Mouse (Mus musculus) kidney, embryonic 16.5 days (tissue): Measurements from ENCODE around the gene Sec11a. TPM values are rescaled to one million over a fixed set of nuclear protein-coding genes. Genes with fewer than 3 reads are reported as not detected.
"Not testable (repeated sequence)": the region's sequence is repeated elsewhere in the genome, so short reads cannot be mapped to it uniquely, and the experiment has no call there.

Experiments used
- ATAC-seq: fragments of 200-750 bp; cut with Nextera tagmentation; 2 replicates; pipeline ENCODE4 v1.8.0; 2017; ENCODE audit warnings: moderate TSS enrichment; ENCODE audit not compliant: low FRiP score, low TSS enrichment
- H3K27ac ChIP-seq: fragments of 300-500 bp; sonication (generic); 2 replicates; pipeline ENCODE4 v1.5.1; 2014; ENCODE audit warnings: low read length
- H3K27me3 ChIP-seq: fragments of 300-500 bp; sonication (generic); 2 replicates; pipeline ENCODE4 v1.6.1; 2014; ENCODE audit warnings: low read length, control low read depth, mixed read lengths; ENCODE audit not compliant: insufficient read depth
- H3K36me3 ChIP-seq: fragments of 300-500 bp; sonication (generic); 2 replicates; pipeline ENCODE4 v1.6.1; 2014; ENCODE audit warnings: low read length, control low read depth, mixed read lengths; ENCODE audit not compliant: insufficient read depth
- H3K4me1 ChIP-seq: fragments of 300-500 bp; sonication (generic); 2 replicates; pipeline ENCODE4 v1.6.1; 2014; ENCODE audit warnings: low read length, control low read depth, mixed read lengths; ENCODE audit not compliant: insufficient read depth
- H3K4me2 ChIP-seq: fragments of 300-500 bp; sonication (generic); replicated peaks from 2 replicates; pipeline ENCODE4 v1.6.1; 2014; ENCODE audit warnings: low read depth, low read length
- H3K4me3 ChIP-seq: fragments of 300-500 bp; sonication (generic); 2 replicates; pipeline ENCODE4 v1.5.1; 2014; ENCODE audit warnings: mild to moderate bottlenecking, low read length
- H3K9ac ChIP-seq: fragments of 300-500 bp; sonication (generic); replicated peaks from 2 replicates; pipeline ENCODE4 v1.6.1; 2014; ENCODE audit warnings: low read length
- H3K9me3 ChIP-seq: fragments of 300-500 bp; sonication (generic); 2 replicates; pipeline ENCODE4 v1.6.1; 2016; ENCODE audit warnings: low read length, control low read depth
- WGBS: fragments of 180-500 bp; shearing (Covaris S2); extraction: QIAGEN DNeasy Blood & Tissue Kit; methylation state at CpG from one replicate; pipeline ENCODE4 v1.1.7; 2014; 5-methylcytosine and 5-hydroxymethylcytosine counted together
- polyA plus RNA-seq: library from polyadenylated mRNA; unstranded; fragments of >200 nt; fragmentation: Nextera tagmentation; extraction: Ambion mirVana; gene quantifications from 2 replicates; pipeline ENCODE4 v1.2.1, GENCODE M21; 2015

The Sec11a gene
- polyA plus RNA-seq, 1 experiment from 2014 or later, result 239 TPM

DNA sequence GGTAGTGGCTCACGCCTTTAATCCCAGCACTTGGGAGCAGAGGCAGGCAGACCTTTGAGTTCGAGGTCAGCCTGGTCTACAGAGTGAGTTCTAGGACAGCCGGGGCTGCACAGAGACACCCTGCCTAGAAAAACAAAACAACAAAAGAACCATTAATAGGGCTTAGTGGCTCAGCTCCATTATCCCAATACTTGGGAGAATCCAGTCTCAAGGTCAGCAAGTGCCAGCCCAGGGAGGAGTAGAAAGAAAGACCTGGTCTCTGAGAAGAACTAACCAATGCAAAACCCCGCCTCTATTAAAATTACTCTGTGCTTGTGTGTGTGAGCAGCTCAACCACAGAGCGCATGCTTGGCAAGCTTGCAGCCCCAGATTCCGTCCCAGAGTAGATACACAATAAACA is 15.2 kb upstream of the Sec11a start:
- Histone ChIP-seq H3K27me3 (no peaks in the 10 kb centered on the region), H3K4me1 (no peaks in the 10 kb centered on the region), H3K36me3 (no peaks in the 10 kb centered on the region), H3K4me2 (no peak overlapping the region), H3K9me3 (no peaks in the 10 kb centered on the region), H3K4me3 (no peak overlapping the region), H3K27ac (no peak overlapping the region), H3K9ac (no peak overlapping the region)
- WGBS, result 74% methylated on average over 6 of the region's 6 CpGs
- ATAC-seq, result no peak

DNA sequence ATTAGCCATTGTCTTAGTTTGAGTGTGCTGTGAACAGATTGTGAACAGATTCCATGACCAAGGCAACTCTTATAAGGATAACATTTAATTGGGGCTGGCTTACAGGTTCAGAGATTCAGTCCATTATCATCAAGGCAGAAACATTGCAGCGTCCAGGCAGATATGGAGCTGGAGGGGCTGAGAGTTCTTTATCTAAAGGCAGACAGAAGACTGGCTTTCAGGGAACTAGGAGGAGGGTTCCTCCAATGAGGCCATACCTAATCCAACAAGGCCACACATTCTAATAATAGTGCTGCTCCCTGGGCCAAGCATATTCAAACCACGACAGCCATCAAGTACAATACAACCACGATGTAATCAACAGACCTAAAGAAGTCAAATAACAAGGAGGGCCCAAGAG is 11.4 kb upstream of the Sec11a start:
- no peak overlapping the region for H3K4me2 ChIP-seq
- H3K4me1 ChIP-seq, result no peaks in the 10 kb centered on the region
- H3K27ac ChIP-seq, result no peak overlapping the region
- H3K9me3 ChIP-seq, result no peaks in the 10 kb centered on the region
- H3K9ac ChIP-seq, result no peak overlapping the region
- 82% methylated on average over 3 of the region's 3 CpGs for WGBS
- H3K36me3 ChIP-seq, result no peaks in the 10 kb centered on the region
- no peaks in the 10 kb centered on the region for H3K27me3 ChIP-seq
- no peak for ATAC-seq
- no peak overlapping the region for H3K4me3 ChIP-seq

DNA sequence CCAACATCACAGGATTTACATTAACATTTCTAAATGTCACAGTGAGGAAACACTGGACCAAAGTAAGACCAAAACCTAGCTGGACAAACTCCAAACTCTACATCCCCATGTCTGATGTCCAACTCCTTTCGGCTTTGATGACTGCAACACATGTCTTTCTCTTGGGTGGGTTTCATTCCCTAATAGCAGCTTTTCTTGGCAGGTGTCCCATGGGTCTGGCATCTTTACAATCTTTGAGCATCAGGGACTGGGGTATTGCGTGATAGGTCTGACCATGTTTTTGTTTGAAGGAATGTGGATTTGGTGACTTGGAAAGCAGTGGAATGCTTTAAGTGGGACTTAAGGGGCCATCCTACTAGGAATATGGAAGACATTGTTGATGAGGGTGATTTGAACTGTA is 9.3 kb upstream of the Sec11a start:
- no peak for ATAC-seq

DNA sequence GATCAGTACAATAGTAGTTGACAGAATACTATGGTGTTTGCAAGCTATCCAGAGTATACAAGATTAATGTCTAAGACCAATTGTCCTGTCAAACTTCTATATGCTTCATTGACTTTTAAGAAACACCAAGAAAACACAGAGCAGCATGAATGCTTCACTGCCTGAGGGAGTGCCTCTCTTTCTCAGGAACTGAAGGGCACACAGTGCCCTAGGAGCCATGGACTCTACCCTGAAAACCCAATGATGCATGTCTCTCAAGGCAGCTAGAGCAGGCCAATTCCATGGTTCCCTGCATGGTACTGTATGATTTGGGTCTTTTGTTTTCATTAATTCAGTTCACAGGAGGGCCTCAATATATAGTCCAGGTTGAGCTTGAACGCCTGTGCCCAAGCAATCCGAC is 6.7 kb upstream of the Sec11a start:
- peak; percentile 91 for ATAC-seq

More for the DNA sequence above, 9.3 kb upstream of the Sec11a start:
- H3K4me3 ChIP-seq, result no peak overlapping the region
- no peaks in the 10 kb centered on the region for H3K27me3 ChIP-seq
- H3K4me2 ChIP-seq, result no peak overlapping the region
- H3K9ac ChIP-seq, result no peak overlapping the region
- H3K9me3 ChIP-seq, result no peaks in the 10 kb centered on the region
- no peaks in the 10 kb centered on the region for H3K4me1 ChIP-seq
- 80% methylated on average over 2 of the region's 2 CpGs for WGBS
- H3K36me3 ChIP-seq, result no peaks in the 10 kb centered on the region
- H3K27ac ChIP-seq, result no peak overlapping the region

DNA sequence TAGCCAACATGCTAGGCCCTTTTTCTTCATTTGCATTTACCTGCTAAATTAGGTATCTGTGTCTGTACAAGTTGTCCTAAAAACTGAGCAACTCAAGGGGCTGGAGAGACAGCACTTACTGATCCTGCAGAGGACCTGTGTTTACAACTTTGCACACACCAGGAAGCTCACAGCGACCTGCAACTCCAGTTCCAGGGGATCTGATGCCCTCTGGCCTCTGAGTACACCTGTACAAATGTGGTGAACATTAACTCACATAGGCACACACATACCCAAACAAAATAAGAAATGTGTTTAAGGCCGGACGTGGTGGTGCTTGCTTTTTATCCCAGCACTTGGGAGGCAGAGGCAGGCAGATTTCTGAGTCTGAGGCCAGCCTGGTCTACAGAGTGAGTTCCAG is 4.6 kb upstream of the Sec11a start:
- no peaks in the 10 kb centered on the region for H3K36me3 ChIP-seq
- no peaks in the 10 kb centered on the region for H3K9me3 ChIP-seq
- H3K4me3 ChIP-seq, result no peak overlapping the region
- no peaks in the 10 kb centered on the region for H3K4me1 ChIP-seq
- no peak for ATAC-seq
- no peak overlapping the region for H3K27ac ChIP-seq
- no peak overlapping the region for H3K9ac ChIP-seq
- H3K4me2 ChIP-seq, result no peak overlapping the region
- 64% methylated on average over 3 of the region's 3 CpGs for WGBS
- H3K27me3 ChIP-seq, result no peaks in the 10 kb centered on the region

More for the DNA sequence above, 6.7 kb upstream of the Sec11a start:
- Histone ChIP-seq H3K27me3 (no peaks in the 10 kb centered on the region), H3K4me1 (no peaks in the 10 kb centered on the region), H3K4me3 (no peak overlapping the region), H3K9me3 (no peaks in the 10 kb centered on the region), H3K36me3 (no peaks in the 10 kb centered on the region), H3K4me2 (no peak overlapping the region), H3K27ac (peak overlapping the region; percentile 58; the same call in 1 of the 2 replicates), H3K9ac (no peak overlapping the region)
- WGBS, result 47% methylated on average over 2 of the region's 2 CpGs

DNA sequence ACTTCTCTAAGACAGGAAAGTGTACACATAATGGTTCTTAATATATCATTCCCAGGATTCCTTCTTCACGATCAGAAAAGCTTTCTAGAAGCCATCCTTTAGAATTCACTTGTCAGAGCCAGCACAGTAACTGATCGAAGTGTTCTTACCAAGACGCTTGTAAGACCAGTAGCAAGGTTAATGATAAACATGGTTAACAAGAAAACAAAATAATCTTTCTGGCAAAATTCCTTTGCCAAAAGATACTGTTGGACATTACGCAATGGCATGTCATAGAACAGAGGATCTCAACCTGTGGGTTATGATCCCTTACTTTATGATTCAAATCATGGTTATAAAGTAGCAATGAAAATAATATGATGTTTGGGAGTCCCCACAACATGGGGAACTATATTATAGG is 3.9 kb upstream of the Sec11a start:
- no peak overlapping the region for H3K4me2 ChIP-seq
- H3K4me1 ChIP-seq, result peaks cover 3% of the 10 kb centered on the region; the same call in 1 of the 2 replicates
- no peaks in the 10 kb centered on the region for H3K9me3 ChIP-seq
- no peak overlapping the region for H3K4me3 ChIP-seq
- H3K27me3 ChIP-seq, result no peaks in the 10 kb centered on the region
- ATAC-seq, result no peak
- H3K9ac ChIP-seq, result no peak overlapping the region
- no peaks in the 10 kb centered on the region for H3K36me3 ChIP-seq
- H3K27ac ChIP-seq, result no peak overlapping the region
- 80% methylated on average over 4 of the region's 4 CpGs for whole genome bisulfite sequencing

DNA sequence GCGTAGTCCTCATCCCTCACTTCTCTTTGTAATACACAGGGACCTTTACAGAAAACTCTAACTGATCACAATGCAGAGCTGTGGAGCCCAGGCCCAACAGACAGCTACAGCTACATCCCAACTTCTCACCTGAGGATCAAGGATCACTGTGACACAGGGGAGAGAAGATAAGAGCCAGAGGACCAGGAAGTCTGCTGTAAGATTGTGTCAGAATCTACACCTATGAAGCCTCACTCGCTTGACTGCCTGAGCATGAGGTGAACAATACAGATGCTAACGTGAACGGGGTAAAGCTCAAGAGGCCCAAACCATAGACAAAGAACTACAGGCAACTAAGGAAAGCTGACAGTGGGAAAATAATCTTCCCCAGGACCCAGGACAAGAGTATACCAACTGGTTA is 7.8 kb downstream of the Sec11a start:
- no peak overlapping the region for H3K9ac ChIP-seq
- no peak for ATAC-seq
- no peak overlapping the region for H3K4me3 ChIP-seq
- peaks cover 9% of the 10 kb centered on the region; the same call in 1 of the 2 replicates for H3K36me3 ChIP-seq
- peaks cover 4% of the 10 kb centered on the region; the same call in 1 of the 2 replicates for H3K4me1 ChIP-seq
- no peaks in the 10 kb centered on the region for H3K9me3 ChIP-seq
- H3K4me2 ChIP-seq, result no peak overlapping the region
- H3K27me3 ChIP-seq, result no peaks in the 10 kb centered on the region
- WGBS, result 87% methylated on average over 4 of the region's 4 CpGs
- H3K27ac ChIP-seq, result no peak overlapping the region

DNA sequence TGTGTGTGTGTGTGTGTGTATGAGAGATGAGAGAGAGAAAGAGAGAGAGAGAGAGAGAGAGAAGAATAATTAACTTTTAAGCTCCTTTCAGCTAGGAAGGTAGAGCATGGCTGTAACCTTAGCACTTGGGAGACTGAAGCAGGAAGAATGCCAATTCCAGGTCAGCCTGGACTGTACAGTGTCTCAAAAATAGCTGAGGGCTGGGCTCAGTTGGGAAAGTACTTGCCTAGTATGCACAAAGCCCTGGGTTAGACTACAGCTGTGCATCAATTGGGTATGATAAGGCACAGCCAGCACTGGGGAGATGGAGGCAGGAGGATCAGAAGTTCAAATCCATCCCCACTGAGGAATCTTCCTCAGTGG is 10.3 kb downstream of the Sec11a start:
- H3K27ac ChIP-seq, H3K9ac ChIP-seq, H3K27me3 ChIP-seq, H3K9me3 ChIP-seq, H3K4me3 ChIP-seq, H3K4me2 ChIP-seq, H3K4me1 ChIP-seq: not testable (repeated sequence)
- ATAC-seq, result 0 out of 2 replicates have a peak, but pooled peaks have one; percentile 42
- H3K36me3 ChIP-seq, result peaks cover 15% of the 10 kb centered on the region; the same call in 1 of the 2 replicates

DNA sequence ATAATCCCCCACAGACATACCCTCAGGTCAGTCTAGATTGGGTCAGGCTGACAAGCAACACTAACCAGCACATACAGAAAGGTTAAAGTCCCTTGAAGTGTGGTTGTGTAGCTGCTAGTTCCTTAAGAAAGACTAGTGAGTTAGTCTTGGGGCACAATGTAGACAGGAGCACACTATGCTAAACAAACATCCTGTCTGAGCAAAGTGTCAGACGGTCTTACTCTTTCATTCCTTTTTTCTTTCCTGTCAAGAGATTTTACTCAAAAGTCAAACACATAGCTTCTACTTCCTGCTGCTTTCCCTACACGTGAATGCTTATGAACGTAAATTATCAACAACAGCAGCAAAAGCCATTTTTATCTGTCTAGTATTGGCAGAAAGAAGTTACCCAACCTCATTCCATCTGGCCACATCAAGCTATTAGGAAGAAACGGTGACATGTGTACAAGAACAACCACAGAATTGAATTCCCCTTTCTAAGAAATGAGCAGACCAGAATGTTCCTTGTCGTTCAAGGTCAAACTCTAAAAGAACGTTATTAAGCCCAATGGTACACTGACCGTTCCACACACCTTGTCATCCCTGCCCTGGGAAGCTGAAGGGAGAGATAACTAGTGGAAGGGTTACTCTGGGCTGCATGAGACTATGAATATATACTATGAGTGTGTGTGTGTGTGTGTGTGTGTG is 10.8 kb downstream of the Sec11a start:
- not testable (repeated sequence) for H3K27me3 ChIP-seq, H3K9ac ChIP-seq, H3K4me2 ChIP-seq, H3K27ac ChIP-seq, H3K4me1 ChIP-seq, H3K4me3 ChIP-seq, H3K9me3 ChIP-seq
- H3K36me3 ChIP-seq, result peaks cover 18% of the 10 kb centered on the region; the same call in 1 of the 2 replicates
- ATAC-seq, result 0 out of 2 replicates have a peak, but pooled peaks have one; percentile 35
- 56% methylated on average over 7 of the region's 7 CpGs for WGBS

DNA sequence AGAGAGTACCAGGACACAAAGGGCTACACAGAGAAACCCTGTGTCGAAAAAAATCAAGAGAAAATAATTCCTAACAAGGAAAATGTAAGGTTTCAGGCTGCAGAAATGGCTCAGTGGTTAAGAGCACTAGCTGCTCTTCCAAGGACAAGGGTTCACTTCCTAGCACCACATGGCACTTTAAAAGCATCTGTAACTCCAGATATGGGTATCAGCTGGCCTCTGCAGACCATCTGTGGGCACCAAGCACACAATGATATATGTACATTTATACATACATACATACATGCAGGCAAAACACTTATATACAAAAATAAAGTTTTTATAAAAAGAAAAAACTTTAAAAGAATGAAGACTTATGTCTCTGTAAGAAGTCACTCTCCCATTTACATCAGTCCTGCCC is 11.7 kb downstream of the Sec11a start:
- no peak overlapping the region for H3K27ac ChIP-seq
- no peak overlapping the region for H3K4me2 ChIP-seq
- H3K4me3 ChIP-seq, result no peak overlapping the region
- H3K9me3 ChIP-seq, result no peaks in the 10 kb centered on the region
- ATAC-seq, result no peak
- 100% methylated on average over 1 of the region's 1 CpGs for WGBS
- peaks cover 24% of the 10 kb centered on the region; the same call in 1 of the 2 replicates for H3K36me3 ChIP-seq
- peaks cover 4% of the 10 kb centered on the region; the same call in 1 of the 2 replicates for H3K4me1 ChIP-seq
- no peaks in the 10 kb centered on the region for H3K27me3 ChIP-seq
- H3K9ac ChIP-seq, result no peak overlapping the region
